In genomic region chr19:40788715-40789084, GRCm38 (mm10) we compare ENCODE assay signal across 16 mouse cellular contexts. TPM values are rescaled to one million over a fixed set of nuclear protein-coding genes. Genes with fewer than 3 reads are reported as not detected.
A peak's percentile ranks its signal among the peaks of the same experiment; 100 is the strongest.
DNase-seq lines count a peak whose midpoint lies in the region; ATAC-seq lines count a peak whose summit lies in the region.
"Had no signal": no experiment of that assay in that cellular context is flagged by ENCODE, and none has a peak within 500 bp of the region (broad histone marks: within the 10 kb centered on the region; RNA-seq: fewer than 3 reads in every experiment).

No protein-coding gene starts in this region.

- peak; percentile 57 to 71 for DNase-seq in cerebellum, postnatal 10 days
- no peak for DNase-seq in cerebellum, postnatal 36 days
- DNase-seq in 3T3-L1 (ENCODE audit: low read depth, low spot score), result peak; percentile 10
- DNase-seq in NIH3T3 (ENCODE audit: low read depth), result peak; percentile 39
- no peak for DNase-seq in ovary, postnatal 14 days (ENCODE audit: low spot score)
- no peak for DNase-seq in frontal cortex, postnatal 25 days (ENCODE audit: low spot score in 2 of 2)
- no peak for DNase-seq in spleen, postnatal 10 days (ENCODE audit: low spot score in 2 of 2)
- DNase-seq: adrenal gland, postnatal 14 days; cerebellum, adult 11-12 months; gastrocnemius, adult 2 months; heart, postnatal 14 days; kidney, postnatal 4 days; retina, postnatal 1 day had no signal

- ATAC-seq in megakaryocyte progenitor cell, adult 5-6 weeks (replicated peaks; ENCODE audit: poor library complexity), result peak; percentile 83
- ATAC-seq: forebrain, embryonic 16.5 days; midbrain, embryonic 16.5 days had no signal

RNA-seq across cellular contexts. Expression of gene Cc2d2b, which starts 40.1 kb away (rescaled TPM):
- 0.15 and 0.81 TPM in 2 replicates for total RNA-seq in megakaryocyte progenitor cell, adult 5-6 weeks (2015)
- 0.37 TPM in 1 of 2 replicates, not detected in the other for total RNA-seq in megakaryocyte progenitor cell, adult 5-6 weeks (2017)
- total RNA-seq: gastrocnemius, adult 2 months; heart, postnatal 14 days had no signal

RNA-seq across cellular contexts. Expression of gene Ccnj, which starts 42.4 kb away (rescaled TPM):
- 3.9 and 4.6 TPM in 2 replicates for total RNA-seq in megakaryocyte progenitor cell, adult 5-6 weeks (2015)
- 5.5 and 8.4 TPM in 2 replicates for total RNA-seq in megakaryocyte progenitor cell, adult 5-6 weeks (2017)

Comparison
In these comparisons a context has a peak if more than half of its experiments do, and no peak if none do; other contexts are left out.
1. DNase-seq: peak in cerebellum, postnatal 10 days (2 of 2), 3T3-L1 (single experiment) and NIH3T3 (single experiment); none in cerebellum, postnatal 36 days (0 of 2), ovary, postnatal 14 days (single experiment), frontal cortex, postnatal 25 days (0 of 2) and spleen, postnatal 10 days (0 of 2).